Mouse (Mus musculus) small intestine, adult 2 months (tissue): ENCODE measurements around the gene Gpr132. TPM values are rescaled to one million over a fixed set of nuclear protein-coding genes. Genes with fewer than 3 reads are reported as not detected.

Experiments
- H3K27ac ChIP-seq: fragments of 200-500 bp; 2 replicates; pipeline ENCODE4 v1.5.1; 2012; ENCODE audit warnings: low read depth, low read length, control low read depth, inconsistent platforms; ENCODE audit not compliant: insufficient read depth
- H3K27me3 ChIP-seq: fragments of 200-500 bp; 2 replicates; pipeline ENCODE4 v1.6.1; 2012; ENCODE audit warnings: mild to moderate bottlenecking, moderate library complexity, low read length, inconsistent platforms; ENCODE audit not compliant: control insufficient read depth, insufficient read depth
- H3K36me3 ChIP-seq: fragments of 200-500 bp; 2 replicates; pipeline ENCODE4 v1.6.1; 2012; ENCODE audit warnings: mild to moderate bottlenecking, low read length, control low read depth, inconsistent platforms; ENCODE audit not compliant: control insufficient read depth, insufficient read depth
- H3K4me1 ChIP-seq: fragments of 200-500 bp; 2 replicates; pipeline ENCODE4 v1.6.1; 2012; ENCODE audit warnings: low read length, inconsistent platforms, mixed read lengths; ENCODE audit not compliant: control insufficient read depth, insufficient read depth, insufficient read length
- H3K4me3 ChIP-seq: fragments of 200-500 bp; 2 replicates; pipeline ENCODE4 v1.5.1; 2012; ENCODE audit warnings: low read depth, mild to moderate bottlenecking, control low read depth, inconsistent platforms, low read length, moderate library complexity
- CTCF ChIP-seq: fragments of 200-500 bp; IDR thresholded peaks from 2 replicates; pipeline ENCODE4 v1.5.1; 2012; ENCODE audit warnings: low read depth, mild to moderate bottlenecking, control low read depth, inconsistent platforms, low read length, moderate library complexity, mixed read lengths; ENCODE audit not compliant: insufficient replicate concordance, insufficient read length; ENCODE audit errors: extremely low read depth
- POLR2A ChIP-seq: fragments of 200-500 bp; IDR thresholded peaks from 2 replicates; pipeline ENCODE4 v1.6.1; 2012; ENCODE audit warnings: low read depth, mild to moderate bottlenecking, control low read depth, inconsistent platforms, low read length, moderate library complexity
- WGBS: fragments of 180-500 bp; shearing (Covaris S2); methylation state at CpG from one replicate; pipeline ENCODE4 v1.1.7; 2018; 5-methylcytosine and 5-hydroxymethylcytosine counted together
- polyA plus RNA-seq: library from polyadenylated mRNA; depleted of rRNA; stranded (reverse); fragments of >200 nt; gene quantifications from 2 replicates; pipeline ENCODE4 v1.2.3, GENCODE M21; 2012

Gene Gpr132
- polyA plus RNA-seq, 1 experiment, result 8.2 TPM

DNA sequence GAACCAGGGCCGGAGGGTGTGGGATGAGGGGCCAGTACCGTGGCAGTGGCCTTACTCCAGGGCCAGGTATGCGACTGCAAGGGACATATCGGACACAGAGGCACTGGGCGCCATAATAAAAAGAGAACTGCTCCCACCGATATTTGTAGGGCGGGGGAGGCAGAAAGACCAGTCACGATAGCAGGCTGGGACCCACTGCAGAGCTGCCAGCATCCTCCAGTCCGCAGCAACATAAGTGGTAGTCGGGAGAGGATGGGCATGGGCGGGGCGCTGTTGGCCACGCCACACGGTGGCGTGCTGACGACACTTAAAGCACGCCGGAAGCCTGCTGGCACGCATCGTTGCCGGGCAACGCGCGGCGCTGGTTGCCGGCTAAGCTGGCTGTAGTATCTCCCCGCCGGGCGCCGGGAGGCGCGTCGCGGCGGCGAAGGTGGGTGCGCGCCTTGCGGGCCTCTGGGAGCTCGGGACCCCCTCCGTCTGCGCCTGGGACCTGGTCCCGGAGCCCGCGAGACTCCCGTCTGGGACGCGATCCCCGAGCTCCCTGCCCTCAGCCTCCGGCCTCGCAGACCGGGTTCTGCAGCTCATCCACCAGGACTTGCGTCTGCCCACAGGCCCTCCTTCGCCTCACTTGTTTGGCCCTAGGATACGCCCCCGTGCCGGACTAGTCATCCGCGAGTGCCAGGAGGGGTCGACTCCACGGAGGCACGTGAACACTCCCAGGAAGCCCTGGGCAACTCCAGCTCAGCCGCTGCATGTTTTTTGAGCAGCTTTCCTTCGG, 59.3 kb downstream of the Gpr132 start, which contains the start of gene Clba1:
Clba1 (plus strand) TSS at position 351 of the 778 bp plus-strand sequence.
- peak within 1 kb of the TSS; percentile 82 for H3K4me3 ChIP-seq
- TF ChIP-seq CTCF (no peak), POLR2A (0 out of 2 replicates have a peak, but pooled peaks have one; percentile 9)
- H3K4me1 ChIP-seq, result peaks cover 11% of the 10 kb centered on the region
- 2% methylated on average over 64 of the region's 64 CpGs for WGBS
- no peak within 1 kb of the TSS for H3K27ac ChIP-seq
- peaks cover 4% of the 10 kb centered on the region; the same call in 1 of the 2 replicates for H3K27me3 ChIP-seq
- H3K36me3 ChIP-seq, result no peaks in the 10 kb centered on the region

GRCm38 (mm10) chr12:112808212-112808586, 59.8 kb downstream of the Gpr132 start:
- H3K36me3 ChIP-seq, result no peaks in the 10 kb centered on the region
- peaks cover 7% of the 10 kb centered on the region; the same call in 1 of the 2 replicates for H3K27me3 ChIP-seq
- peaks cover 11% of the 10 kb centered on the region for H3K4me1 ChIP-seq
- no peak for TF ChIP-seq CTCF
- TF ChIP-seq POLR2A, result no peak
- H3K27ac ChIP-seq, result no peak overlapping the region
- WGBS, result 75% methylated on average over 5 of the region's 5 CpGs
- H3K4me3 ChIP-seq, result peak overlapping the region; percentile 82; the same call in 1 of the 2 replicates

DNA sequence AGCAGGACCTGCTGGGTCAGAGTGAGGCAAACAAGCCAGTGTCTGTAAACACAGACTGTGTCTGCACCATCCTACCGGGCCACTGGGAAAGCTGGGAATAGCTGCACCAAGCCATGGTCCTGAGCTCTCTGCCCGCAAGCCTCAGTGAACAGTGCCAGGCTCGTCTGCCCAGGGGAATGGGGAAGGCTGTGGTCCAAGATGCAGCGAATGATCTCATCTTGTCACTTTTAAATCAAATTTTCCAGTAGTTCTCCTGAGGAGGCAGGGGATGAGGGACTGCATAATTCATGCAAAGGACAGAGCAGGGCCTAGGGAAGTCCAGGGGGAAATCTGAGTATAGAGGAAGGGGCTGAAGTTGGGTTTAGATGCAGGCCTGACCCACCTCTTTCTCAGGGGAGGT, 60.2 kb downstream of the Gpr132 start:
- TF ChIP-seq POLR2A (no peak), CTCF (no peak)
- WGBS, result 93% methylated on average over 4 of the region's 4 CpGs
- Histone ChIP-seq H3K27me3 (peaks cover 11% of the 10 kb centered on the region; the same call in 1 of the 2 replicates), H3K4me1 (peaks cover 11% of the 10 kb centered on the region), H3K4me3 (no peak overlapping the region), H3K27ac (no peak overlapping the region), H3K36me3 (no peaks in the 10 kb centered on the region)

- 57% methylated on average over 6 of the region's 6 CpGs for WGBS
- Histone ChIP-seq H3K4me3 (no peak overlapping the region), H3K27me3 (peaks cover 27% of the 10 kb centered on the region), H3K36me3 (no peaks in the 10 kb centered on the region), H3K27ac (no peak overlapping the region), H3K4me1 (peaks cover 18% of the 10 kb centered on the region)
- TF ChIP-seq POLR2A (no peak), CTCF (no peak)
Measured at GRCm38 (mm10) chr12:112806044-112806443, 62.0 kb downstream of the Gpr132 start.

- TF ChIP-seq POLR2A (no peak), CTCF (no peak)
- peaks cover 23% of the 10 kb centered on the region for H3K27me3 ChIP-seq
- WGBS, result 32% methylated on average over 13 of the region's 13 CpGs
Measured at GRCm38 (mm10) chr12:112804046-112804445, 64.0 kb downstream of the Gpr132 start.

GRCm38 (mm10) chr12:112802917-112803316, 65.1 kb downstream of the Gpr132 start:
- TF ChIP-seq POLR2A, result no peak
- no peak for TF ChIP-seq CTCF
- 29% methylated on average over 3 of the region's 3 CpGs for WGBS
- Histone ChIP-seq H3K4me1 (peaks cover 7% of the 10 kb centered on the region), H3K36me3 (no peaks in the 10 kb centered on the region), H3K4me3 (no peak overlapping the region), H3K27ac (no peak overlapping the region), H3K27me3 (peaks cover 23% of the 10 kb centered on the region)

More at GRCm38 (mm10) chr12:112804046-112804445, 64.0 kb downstream of the Gpr132 start:
- Histone ChIP-seq H3K36me3 (no peaks in the 10 kb centered on the region), H3K4me3 (no peak overlapping the region), H3K4me1 (peaks cover 13% of the 10 kb centered on the region), H3K27ac (no peak overlapping the region)
